Mouse (Mus musculus) stomach, embryonic 15.5 days (tissue): ENCODE data around the gene Gemin4. TPM values are rescaled to one million over a fixed set of nuclear protein-coding genes. Genes with fewer than 3 reads are reported as not detected.
"Not testable (repeated sequence)": the region's sequence is repeated elsewhere in the genome, so short reads cannot be mapped to it uniquely, and the experiment has no call there.

Source experiments
- ATAC-seq: fragments of 200-750 bp; cut with Nextera tagmentation; 2 replicates; pipeline ENCODE4 v1.8.0; 2017; ENCODE audit warnings: low read depth, moderate number of reproducible peaks, moderate TSS enrichment; ENCODE audit not compliant: insufficient read depth, low FRiP score
- H3K27ac ChIP-seq: fragments of 300-500 bp; sonication (generic); 2 replicates; pipeline ENCODE4 v1.5.1; 2015; ENCODE audit warnings: mild to moderate bottlenecking, inconsistent platforms
- H3K27me3 ChIP-seq: fragments of 300-500 bp; sonication (generic); replicated peaks from 2 replicates; pipeline ENCODE4 v1.6.1; 2015; ENCODE audit warnings: inconsistent platforms
- H3K36me3 ChIP-seq: fragments of 300-500 bp; sonication (generic); 2 replicates; pipeline ENCODE4 v1.6.1; 2015; ENCODE audit warnings: inconsistent platforms
- H3K4me1 ChIP-seq: fragments of 300-500 bp; sonication (generic); 2 replicates; pipeline ENCODE4 v1.6.1; 2015; ENCODE audit warnings: inconsistent platforms
- H3K4me2 ChIP-seq: fragments of 300-500 bp; sonication (generic); 2 replicates; pipeline ENCODE4 v1.6.1; 2015; ENCODE audit warnings: mild to moderate bottlenecking, inconsistent platforms
- H3K4me3 ChIP-seq: fragments of 300-500 bp; sonication (generic); replicated peaks from 2 replicates; pipeline ENCODE4 v1.5.1; 2015; ENCODE audit warnings: inconsistent platforms
- H3K9ac ChIP-seq: fragments of 300-500 bp; sonication (generic); 2 replicates; pipeline ENCODE4 v1.6.1; 2015; ENCODE audit warnings: inconsistent platforms
- H3K9me3 ChIP-seq: fragments of 300-500 bp; sonication (generic); 2 replicates; pipeline ENCODE4 v1.6.1; 2016; ENCODE audit warnings: inconsistent platforms
- WGBS: fragments of 180-500 bp; shearing (Covaris S2); methylation state at CpG from one replicate; pipeline ENCODE4 v1.1.7; 2015; 5-methylcytosine and 5-hydroxymethylcytosine counted together
- polyA plus RNA-seq: library from polyadenylated mRNA; unstranded; fragments of >200 nt; fragmentation: Nextera tagmentation; extraction: Ambion mirVana; gene quantifications from 2 replicates; pipeline ENCODE4 v1.2.1, GENCODE M21; 2015

Gene Gemin4
- polyA plus RNA-seq, 1 experiment from 2014 or later: 27.9 TPM

GRCm38 (mm10) chr11:76213841-76214240, 3.6 kb downstream of the Gemin4 start:
- H3K4me2 ChIP-seq: no peak overlapping the region
- H3K4me3 ChIP-seq: no peak overlapping the region
- 83% methylated on average over 5 of the region's 5 CpGs for WGBS
- ATAC-seq: no peak
- H3K27me3 ChIP-seq: no peaks in the 10 kb centered on the region
- no peaks in the 10 kb centered on the region for H3K9me3 ChIP-seq
- H3K9ac ChIP-seq: no peak overlapping the region
- H3K27ac ChIP-seq: no peak overlapping the region
- H3K36me3 ChIP-seq: peaks cover 25% of the 10 kb centered on the region
- H3K4me1 ChIP-seq: peaks cover 9% of the 10 kb centered on the region; the same call in 1 of the 2 replicates

DNA sequence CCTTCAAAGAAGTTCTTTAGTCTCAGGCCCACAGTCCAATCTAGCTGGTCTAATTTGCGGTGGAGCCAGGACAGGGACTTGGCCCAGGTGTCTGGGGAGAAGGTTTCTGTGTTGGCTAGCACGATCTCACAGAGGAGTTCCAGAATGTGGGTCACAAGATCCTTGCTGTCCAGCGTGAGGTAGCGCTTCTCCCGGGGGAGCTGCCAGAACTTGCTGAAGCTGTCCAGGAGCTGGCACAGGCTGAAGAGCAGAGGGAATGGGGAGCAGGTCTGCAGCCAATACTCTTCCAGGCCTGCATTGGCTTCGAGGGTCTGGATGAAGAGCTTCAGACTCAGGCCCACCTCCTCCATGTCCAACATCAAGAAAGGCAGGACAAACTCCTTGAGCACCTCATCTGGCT, 5.9 kb downstream of the Gemin4 start:
- H3K4me3 ChIP-seq, ATAC-seq, H3K27me3 ChIP-seq, H3K9me3 ChIP-seq, H3K4me2 ChIP-seq, H3K27ac ChIP-seq, H3K9ac ChIP-seq, H3K4me1 ChIP-seq: not testable (repeated sequence)
- WGBS: 92% methylated on average over 5 of the region's 6 CpGs
- peaks cover 42% of the 10 kb centered on the region for H3K36me3 ChIP-seq

- Histone ChIP-seq H3K27me3 (no peaks in the 10 kb centered on the region), H3K4me1 (peaks cover 9% of the 10 kb centered on the region; the same call in 1 of the 2 replicates), H3K9ac (no peak overlapping the region), H3K4me3 (no peak overlapping the region), H3K9me3 (no peaks in the 10 kb centered on the region), H3K27ac (no peak overlapping the region; the same call in 1 of the 2 replicates), H3K4me2 (no peak overlapping the region), H3K36me3 (peaks cover 51% of the 10 kb centered on the region)
- ATAC-seq: no peak
- 65% methylated on average over 13 of the region's 13 CpGs for WGBS
Measured at GRCm38 (mm10) chr11:76210228-76210985, 7.1 kb downstream of the Gemin4 start.

GRCm38 (mm10) chr11:76206793-76207192, 10.7 kb downstream of the Gemin4 start:
- no peaks in the 10 kb centered on the region for H3K27me3 ChIP-seq
- H3K4me2 ChIP-seq: no peak overlapping the region
- no peak for ATAC-seq
- H3K27ac ChIP-seq: no peak overlapping the region
- WGBS: 87% methylated on average over 5 of the region's 5 CpGs
- no peak overlapping the region for H3K4me3 ChIP-seq
- peaks cover 9% of the 10 kb centered on the region; the same call in 1 of the 2 replicates for H3K4me1 ChIP-seq
- no peaks in the 10 kb centered on the region for H3K9me3 ChIP-seq
- H3K36me3 ChIP-seq: peaks cover 36% of the 10 kb centered on the region
- H3K9ac ChIP-seq: no peak overlapping the region

GRCm38 (mm10) chr11:76201761-76202674, 15.4 kb downstream of the Gemin4 start:
- no peaks in the 10 kb centered on the region for H3K27me3 ChIP-seq
- no peaks in the 10 kb centered on the region for H3K9me3 ChIP-seq
- H3K4me2 ChIP-seq: peak overlapping the region; percentile 84
- peak overlapping the region; percentile 86 for H3K27ac ChIP-seq
- peaks cover 16% of the 10 kb centered on the region; the same call in 1 of the 2 replicates for H3K36me3 ChIP-seq
- no peaks in the 10 kb centered on the region for H3K4me1 ChIP-seq
- peak overlapping the region; percentile 96 for H3K9ac ChIP-seq
- ATAC-seq: peak; percentile 98
- under 1% methylated on average over 90 of the region's 90 CpGs for WGBS
- peak overlapping the region; percentile 96 for H3K4me3 ChIP-seq

DNA sequence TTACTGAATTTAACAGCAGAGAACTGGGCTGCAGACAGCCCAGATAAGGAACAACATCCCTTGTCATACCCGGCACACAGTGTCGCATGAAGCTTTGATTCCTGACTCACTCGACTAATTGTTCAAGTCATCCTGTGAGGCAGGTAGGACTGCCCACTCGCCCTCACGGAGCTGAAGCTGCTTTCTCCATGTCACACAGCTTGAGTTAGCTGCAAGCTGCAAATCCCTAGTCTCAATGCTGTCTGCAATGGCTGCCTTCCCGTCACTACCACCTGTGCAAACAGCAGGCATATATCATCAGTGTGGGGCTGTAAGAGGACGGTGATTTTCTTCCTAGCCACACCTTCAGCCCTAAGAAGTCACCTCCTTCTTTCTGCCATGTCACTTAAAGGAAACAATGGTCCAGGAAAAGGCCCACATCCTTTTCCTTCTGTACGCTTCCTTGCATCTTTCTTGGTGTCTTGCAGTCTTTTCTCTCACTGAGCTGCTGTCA, 20.4 kb downstream of the Gemin4 start:
- Histone ChIP-seq H3K9ac (no peak overlapping the region), H3K9me3 (no peaks in the 10 kb centered on the region), H3K4me2 (peak overlapping the region; percentile 12; the same call in 1 of the 2 replicates), H3K27me3 (no peaks in the 10 kb centered on the region), H3K27ac (peak overlapping the region; percentile 87), H3K36me3 (no peaks in the 10 kb centered on the region), H3K4me3 (no peak overlapping the region; the same call in 1 of the 2 replicates), H3K4me1 (peaks cover 4% of the 10 kb centered on the region; the same call in 1 of the 2 replicates)
- 35% methylated on average over 8 of the region's 8 CpGs for WGBS
- no peak for ATAC-seq

- no peaks in the 10 kb centered on the region for H3K36me3 ChIP-seq
- peaks cover 4% of the 10 kb centered on the region; the same call in 1 of the 2 replicates for H3K4me1 ChIP-seq
- H3K27ac ChIP-seq: peak overlapping the region; percentile 87
- peak overlapping the region; percentile 12; the same call in 1 of the 2 replicates for H3K4me2 ChIP-seq
- 49% methylated on average over 8 of the region's 8 CpGs for whole genome bisulfite sequencing
- H3K27me3 ChIP-seq: no peaks in the 10 kb centered on the region
- no peak overlapping the region for H3K4me3 ChIP-seq
- no peaks in the 10 kb centered on the region for H3K9me3 ChIP-seq
- H3K9ac ChIP-seq: no peak overlapping the region
- ATAC-seq: peak; percentile 90
Measured at GRCm38 (mm10) chr11:76196275-76196976, 21.0 kb downstream of the Gemin4 start.

DNA sequence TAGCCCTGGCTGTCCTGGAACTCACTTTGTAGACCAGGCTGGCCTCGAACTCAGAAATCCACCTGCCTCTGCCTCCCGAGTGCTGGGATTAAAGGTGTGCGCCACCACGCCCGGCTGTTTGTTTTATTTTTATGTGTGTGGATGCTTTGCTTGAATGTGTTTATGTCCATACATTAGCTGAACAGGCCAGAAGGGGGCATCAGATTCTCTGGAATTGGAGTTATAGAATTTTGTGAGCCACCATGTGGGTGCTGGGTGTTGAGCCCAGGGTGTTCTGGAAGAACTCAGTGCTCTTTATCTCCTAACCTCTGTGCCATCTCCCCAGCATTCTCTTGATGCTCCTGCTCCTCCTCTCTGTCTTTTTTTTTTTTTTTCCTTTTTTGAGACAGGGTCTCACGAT, 30.6 kb downstream of the Gemin4 start:
- Histone ChIP-seq H3K4me1 (no peaks in the 10 kb centered on the region), H3K36me3 (no peaks in the 10 kb centered on the region), H3K27me3 (no peaks in the 10 kb centered on the region), H3K27ac (no peak overlapping the region), H3K9ac (no peak overlapping the region), H3K4me3 (no peak overlapping the region), H3K9me3 (no peaks in the 10 kb centered on the region), H3K4me2 (no peak overlapping the region)
- 77% methylated on average over 6 of the region's 6 CpGs for WGBS
- no peak for ATAC-seq

- no peak for ATAC-seq
- Histone ChIP-seq H3K27ac (no peak overlapping the region), H3K4me1 (no peaks in the 10 kb centered on the region), H3K27me3 (no peaks in the 10 kb centered on the region), H3K36me3 (no peaks in the 10 kb centered on the region), H3K9me3 (no peaks in the 10 kb centered on the region), H3K9ac (no peak overlapping the region), H3K4me3 (no peak overlapping the region), H3K4me2 (no peak overlapping the region)
- WGBS: 73% methylated on average over 4 of the region's 4 CpGs
Measured at GRCm38 (mm10) chr11:76183745-76184144, 33.7 kb downstream of the Gemin4 start.

DNA sequence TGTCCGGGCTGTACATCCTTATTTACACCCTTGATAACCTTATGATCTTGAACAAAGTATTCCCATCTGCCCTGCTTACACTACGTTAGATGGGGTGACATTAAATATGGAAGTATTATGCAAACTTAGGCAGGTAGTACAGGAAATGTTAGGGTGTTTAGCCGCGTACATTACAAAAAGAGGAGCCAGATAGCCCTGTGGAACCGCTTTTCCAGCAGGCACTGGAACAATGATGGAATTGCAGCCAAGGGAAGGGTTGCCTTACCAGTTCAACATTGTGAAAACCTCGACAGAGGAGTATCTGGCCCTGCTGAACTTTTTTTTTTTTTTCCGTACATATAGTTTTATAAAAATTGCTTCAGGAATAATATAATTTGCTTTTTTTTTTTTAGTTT, 37.3 kb downstream of the Gemin4 start:
- H3K4me1 ChIP-seq: peaks cover 5% of the 10 kb centered on the region; the same call in 1 of the 2 replicates
- H3K36me3 ChIP-seq: no peaks in the 10 kb centered on the region
- H3K27me3 ChIP-seq: no peaks in the 10 kb centered on the region
- 15% methylated on average over 7 of the region's 7 CpGs for WGBS
- peak overlapping the region; percentile 90 for H3K4me2 ChIP-seq
- ATAC-seq: no peak
- no peaks in the 10 kb centered on the region for H3K9me3 ChIP-seq
- H3K4me3 ChIP-seq: peak overlapping the region; percentile 87
- peak overlapping the region; percentile 72 for H3K27ac ChIP-seq
- peak overlapping the region; percentile 53; the same call in 1 of the 2 replicates for H3K9ac ChIP-seq

GRCm38 (mm10) chr11:76179495-76180145, 37.8 kb downstream of the Gemin4 start, which contains the start of the genes Vps53 and Fam57a:
TSS of gene Vps53 (minus strand) at chr11:76179647.
TSS of gene Fam57a (plus strand) at chr11:76179671.
- Histone ChIP-seq H3K27ac (peak within 1 kb of the TSS; percentile 72), H3K36me3 (no peaks in the 10 kb centered on the region; the same call in 1 of the 2 replicates), H3K4me1 (peaks cover 5% of the 10 kb centered on the region; the same call in 1 of the 2 replicates), H3K9ac (peak within 1 kb of the TSS; percentile 53), H3K4me2 (peak within 1 kb of the TSS; percentile 90), H3K9me3 (no peaks in the 10 kb centered on the region), H3K27me3 (no peaks in the 10 kb centered on the region), H3K4me3 (peak within 1 kb of the TSS; percentile 87)
- ATAC-seq: peak; percentile 88
- under 1% methylated on average over 37 of the region's 37 CpGs for WGBS
